Mouse (Mus musculus): ENCODE measurements around the gene Hey2. TPM values are rescaled to one million over a fixed set of nuclear protein-coding genes. Genes with fewer than 3 reads are reported as not detected.

Hey2 gene
- 3.5 and 3.7 TPM in 2 replicates for polyA plus RNA-seq (2015; fragmentation: Nextera tagmentation; extraction: Ambion mirVana)

DNA sequence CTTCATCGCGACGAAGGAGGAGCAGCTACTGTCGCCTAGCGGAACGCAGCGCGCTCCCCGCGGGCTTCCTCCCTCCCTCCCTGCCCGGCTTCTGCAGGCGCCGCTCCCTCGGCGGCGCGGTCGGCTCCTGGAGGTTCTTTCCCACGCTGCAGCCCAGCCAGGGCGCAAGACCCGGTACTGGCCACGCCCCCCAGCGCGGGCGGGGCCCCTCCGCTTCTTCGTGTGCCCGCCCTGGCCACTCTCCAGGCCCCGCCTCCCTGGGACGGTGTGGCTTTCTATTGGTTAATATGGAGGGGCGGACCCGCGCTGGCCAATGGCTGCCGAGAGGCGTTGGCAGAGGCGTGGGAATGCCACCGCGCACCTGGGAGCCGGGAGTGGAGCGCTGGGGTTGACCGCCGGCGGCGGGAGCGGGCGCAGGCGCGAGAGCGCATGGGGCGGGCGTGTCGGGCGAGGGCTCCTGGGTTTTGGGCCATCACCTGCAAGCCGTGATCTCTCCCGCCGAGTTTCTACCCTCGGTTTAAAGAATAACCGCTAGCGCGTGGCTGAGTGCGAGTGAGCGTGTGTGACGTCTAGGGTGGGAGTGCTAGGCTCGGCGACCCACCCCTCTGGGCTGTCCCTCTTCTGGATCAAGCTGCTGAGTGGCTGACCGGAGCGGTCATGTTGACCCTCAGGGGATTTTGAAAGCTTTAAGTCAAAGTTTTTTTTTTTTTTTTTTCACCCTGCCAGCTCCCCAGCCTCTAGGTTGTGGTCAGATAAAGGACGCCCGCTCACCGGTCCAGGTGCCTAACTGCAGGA, at the start of gene Hey2:
Gene Hey2, minus strand, starts transcription at position 159 of the 795 bp plus-strand sequence.
- Histone ChIP-seq H3K27ac (0 out of 2 replicates have a peak within 1 kb of the TSS, but pooled peaks have one; percentile 36), H3K9ac (peak within 1 kb of the TSS; percentile 42), H3K4me1 (peaks cover 25% of the 10 kb centered on the region), H3K4me2 (peak within 1 kb of the TSS; percentile 86), H3K36me3 (replicated peaks) (no peaks in the 10 kb centered on the region), H3K9me3 (no peaks in the 10 kb centered on the region), H3K27me3 (replicated peaks) (peaks cover 50% of the 10 kb centered on the region), H3K4me3 (peak within 1 kb of the TSS; percentile 61)
- peak; percentile 100 for ATAC-seq (replicated peaks)
- under 1% methylated on average over 68 of the region's 70 CpGs for WGBS

DNA sequence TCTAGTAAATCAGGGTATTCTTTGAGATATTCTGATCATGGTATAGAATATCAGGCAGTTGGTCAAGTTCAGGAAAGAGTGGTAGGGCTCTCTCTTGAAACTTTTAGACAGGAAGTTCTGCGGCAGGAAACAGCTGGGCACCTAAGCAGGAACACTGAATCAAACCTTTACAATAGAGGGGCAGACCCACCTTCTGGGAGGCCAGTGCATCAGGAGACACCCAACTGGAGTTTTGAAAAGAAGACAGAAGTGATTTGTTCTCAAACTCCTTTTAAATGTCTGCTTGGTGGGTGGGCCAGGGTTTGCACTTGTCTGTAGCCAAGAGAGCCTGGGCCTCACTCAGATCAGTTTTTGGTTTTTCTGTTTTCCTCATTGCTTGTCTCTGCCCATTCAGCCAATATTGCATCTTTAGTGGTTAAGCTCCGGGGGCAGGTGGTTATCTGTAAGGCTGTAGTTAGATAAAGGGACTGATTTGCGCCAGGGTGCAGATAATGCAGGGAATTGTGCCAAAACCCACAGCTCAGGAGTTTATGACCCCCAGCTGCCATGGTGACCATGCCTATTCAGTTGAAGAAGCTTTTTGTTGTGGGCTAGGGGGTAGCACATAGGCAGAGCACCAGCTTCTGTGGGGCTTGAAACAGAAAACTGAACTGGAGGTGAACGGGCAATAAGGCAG, 40.6 kb upstream of the Hey2 start:
- WGBS, result 33% methylated on average over 4 of the region's 4 CpGs
- H3K9me3 ChIP-seq, result no peaks in the 10 kb centered on the region
- H3K4me2 ChIP-seq, result no peak overlapping the region
- no peaks in the 10 kb centered on the region for H3K36me3 ChIP-seq (replicated peaks)
- no peaks in the 10 kb centered on the region for H3K27me3 ChIP-seq (replicated peaks)
- H3K9ac ChIP-seq, result no peak overlapping the region
- no peaks in the 10 kb centered on the region for H3K4me1 ChIP-seq
- no peak overlapping the region for H3K4me3 ChIP-seq
- ATAC-seq (replicated peaks), result 0 out of 2 replicates have a peak, but pooled peaks have one; percentile 30
- no peak overlapping the region for H3K27ac ChIP-seq

DNA sequence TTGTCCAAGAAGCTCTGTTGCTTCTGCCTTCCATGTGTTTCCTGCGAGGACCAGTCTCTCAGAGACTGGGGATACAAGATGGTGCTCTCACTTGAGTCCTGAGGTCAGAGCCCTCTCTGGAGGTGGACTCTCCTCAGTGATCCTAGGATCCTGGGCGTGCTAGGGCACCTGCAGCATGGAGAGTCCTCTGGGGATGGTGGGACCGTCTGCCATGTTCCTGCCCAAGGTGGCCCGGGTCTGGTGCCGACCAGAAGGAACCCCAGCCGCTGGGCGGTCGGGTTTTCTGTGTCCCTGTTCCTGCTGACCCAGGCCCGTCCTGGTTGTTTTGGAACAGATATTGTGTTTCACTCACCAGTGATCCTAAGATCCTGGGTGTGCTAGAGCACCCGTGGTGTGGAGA, 38.5 kb upstream of the Hey2 start:
- Histone ChIP-seq H3K36me3 (replicated peaks) (no peaks in the 10 kb centered on the region), H3K4me1 (no peaks in the 10 kb centered on the region), H3K9ac (no peak overlapping the region), H3K27me3 (replicated peaks) (no peaks in the 10 kb centered on the region), H3K4me3 (no peak overlapping the region), H3K9me3 (no peaks in the 10 kb centered on the region), H3K4me2 (no peak overlapping the region), H3K27ac (no peak overlapping the region)
- 93% methylated on average over 10 of the region's 10 CpGs for whole genome bisulfite sequencing
- ATAC-seq (replicated peaks), result no peak

DNA sequence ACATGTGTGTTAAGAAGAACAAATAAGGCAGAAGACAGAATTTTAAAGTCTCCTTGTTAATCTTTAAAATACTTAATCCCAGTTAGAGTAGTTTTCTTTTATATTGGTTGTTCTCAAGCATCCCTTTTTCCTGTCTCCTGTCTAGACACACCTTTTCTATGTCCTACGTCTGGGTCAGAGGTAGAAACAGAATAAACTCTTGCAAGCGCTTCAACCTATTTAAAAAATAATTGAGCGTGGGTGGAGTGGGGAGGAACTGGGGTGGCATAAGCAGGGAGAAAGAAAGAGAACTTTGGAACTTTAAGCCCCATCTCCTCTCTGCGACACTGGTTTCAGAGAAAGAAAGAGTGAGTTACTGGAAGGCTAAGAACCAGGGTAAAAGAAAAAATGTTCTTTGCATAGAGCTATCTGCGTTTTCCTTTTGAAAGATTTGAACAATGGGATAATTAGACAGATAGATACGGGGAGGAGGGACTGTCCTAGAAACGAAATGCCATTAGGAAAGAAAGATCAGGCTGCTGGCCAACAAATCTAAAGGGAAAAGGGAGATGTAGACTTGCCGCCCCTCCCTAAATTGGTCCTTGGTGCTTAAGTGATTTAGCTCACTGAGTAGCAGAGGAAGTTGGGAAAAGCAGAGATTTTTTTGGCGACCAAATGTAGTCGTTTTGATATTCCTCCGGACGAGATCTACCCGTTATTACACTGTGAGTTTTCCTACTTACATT, 2.7 kb upstream of the Hey2 start:
- no peak overlapping the region for H3K27ac ChIP-seq
- H3K9me3 ChIP-seq, result no peaks in the 10 kb centered on the region
- no peak overlapping the region for H3K4me3 ChIP-seq
- H3K4me2 ChIP-seq, result no peak overlapping the region
- WGBS, result 15% methylated on average over 13 of the region's 13 CpGs
- no peaks in the 10 kb centered on the region for H3K36me3 ChIP-seq (replicated peaks)
- H3K4me1 ChIP-seq, result peaks cover 25% of the 10 kb centered on the region
- H3K27me3 ChIP-seq (replicated peaks), result peaks cover 50% of the 10 kb centered on the region
- ATAC-seq (replicated peaks), result no peak
- no peak overlapping the region for H3K9ac ChIP-seq

DNA sequence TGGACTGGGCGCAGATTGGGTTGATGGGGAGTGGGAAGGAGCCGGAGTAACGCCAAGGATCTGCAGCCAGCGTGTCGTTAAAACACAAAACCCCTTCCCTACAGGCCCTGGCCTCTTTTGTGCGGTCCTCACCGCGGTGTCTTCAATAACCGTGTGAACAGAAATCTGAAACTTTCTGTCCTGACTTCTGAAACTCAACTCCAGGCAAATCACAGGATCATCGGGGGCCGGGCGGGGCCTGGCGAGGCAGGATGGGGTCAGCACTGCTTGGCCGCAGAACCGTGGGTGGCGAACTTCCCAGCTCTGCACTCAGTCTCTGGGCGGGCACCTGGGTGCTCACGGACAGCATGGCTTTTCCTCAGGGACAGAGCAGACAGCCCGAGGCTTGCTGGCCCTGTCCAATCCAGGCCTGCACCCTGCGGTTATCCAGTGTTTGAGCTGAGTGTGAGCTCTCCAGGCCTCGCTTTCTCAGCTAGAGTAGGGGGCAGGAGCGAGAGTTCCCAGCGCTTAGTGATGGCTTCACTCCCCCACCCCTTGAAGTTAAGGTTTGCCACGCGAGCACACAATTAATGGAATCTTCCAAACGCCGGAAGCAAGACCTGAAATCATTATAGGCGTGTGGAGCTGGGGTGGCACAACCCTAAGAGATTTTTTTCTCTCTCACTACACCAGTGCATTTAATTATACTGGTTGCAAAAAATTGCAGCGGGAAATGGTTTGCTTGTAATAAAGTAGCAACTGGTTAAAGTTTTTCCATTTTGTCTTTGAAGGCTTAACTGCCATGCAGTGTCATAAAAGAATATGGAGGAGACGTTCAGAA, 1.8 kb upstream of the Hey2 start:
- WGBS, result 3% methylated on average over 30 of the region's 30 CpGs
- H3K4me3 ChIP-seq, result peak overlapping the region; percentile 61
- no peak overlapping the region for H3K27ac ChIP-seq
- no peaks in the 10 kb centered on the region for H3K9me3 ChIP-seq
- peak overlapping the region; percentile 86 for H3K4me2 ChIP-seq
- no peak for ATAC-seq (replicated peaks)
- H3K36me3 ChIP-seq (replicated peaks), result no peaks in the 10 kb centered on the region
- H3K4me1 ChIP-seq, result peaks cover 25% of the 10 kb centered on the region
- H3K27me3 ChIP-seq (replicated peaks), result peaks cover 50% of the 10 kb centered on the region
- 0 out of 2 replicates have a peak overlapping the region, but pooled peaks have one; percentile 21 for H3K9ac ChIP-seq

DNA sequence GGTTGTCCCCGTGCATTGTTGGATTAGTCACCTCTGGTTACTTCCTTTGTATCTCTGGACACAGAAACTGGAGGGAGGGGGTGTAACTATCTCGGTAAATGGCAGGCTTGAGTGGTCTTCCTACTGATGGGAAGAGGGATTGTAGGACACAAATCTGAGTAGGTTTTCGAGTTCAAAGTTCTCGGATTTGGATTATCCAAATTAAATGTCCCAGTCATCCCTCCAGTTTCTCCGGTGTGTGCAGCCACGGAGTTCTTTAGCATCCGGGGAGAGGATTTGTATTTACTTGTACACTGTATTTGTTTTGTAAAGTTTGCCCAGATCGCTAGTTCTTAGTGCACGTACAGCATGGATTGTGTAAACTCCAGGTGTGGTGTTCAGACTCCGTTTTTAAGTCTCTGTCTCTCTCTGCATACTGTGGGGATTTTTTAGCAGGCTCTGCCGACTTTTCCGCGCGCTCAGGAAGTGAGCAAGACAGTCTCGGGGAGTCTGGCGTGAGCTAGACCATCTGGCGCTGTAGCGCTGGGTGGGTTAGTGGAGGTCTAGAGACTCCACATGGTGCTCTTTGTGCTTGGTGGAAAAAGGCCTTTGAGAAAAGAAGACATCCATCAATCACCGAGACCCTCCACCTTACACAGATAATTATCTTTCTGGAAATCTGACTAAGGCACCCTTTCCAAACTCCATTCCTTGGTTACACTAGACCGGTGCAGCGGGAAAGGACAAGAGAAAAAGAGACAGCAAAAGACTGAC, 1.0 kb upstream of the Hey2 start:
- H3K9ac ChIP-seq, result no peak overlapping the region; the same call in 1 of the 2 replicates
- WGBS, result 2% methylated on average over 21 of the region's 21 CpGs
- ATAC-seq (replicated peaks), result peak; percentile 25; the same call in 1 of the 2 replicates
- H3K4me2 ChIP-seq, result peak overlapping the region; percentile 86
- H3K4me1 ChIP-seq, result peaks cover 25% of the 10 kb centered on the region
- H3K27ac ChIP-seq, result no peak overlapping the region
- no peaks in the 10 kb centered on the region for H3K36me3 ChIP-seq (replicated peaks)
- peaks cover 50% of the 10 kb centered on the region for H3K27me3 ChIP-seq (replicated peaks)
- no peaks in the 10 kb centered on the region for H3K9me3 ChIP-seq
- H3K4me3 ChIP-seq, result peak overlapping the region; percentile 61

DNA sequence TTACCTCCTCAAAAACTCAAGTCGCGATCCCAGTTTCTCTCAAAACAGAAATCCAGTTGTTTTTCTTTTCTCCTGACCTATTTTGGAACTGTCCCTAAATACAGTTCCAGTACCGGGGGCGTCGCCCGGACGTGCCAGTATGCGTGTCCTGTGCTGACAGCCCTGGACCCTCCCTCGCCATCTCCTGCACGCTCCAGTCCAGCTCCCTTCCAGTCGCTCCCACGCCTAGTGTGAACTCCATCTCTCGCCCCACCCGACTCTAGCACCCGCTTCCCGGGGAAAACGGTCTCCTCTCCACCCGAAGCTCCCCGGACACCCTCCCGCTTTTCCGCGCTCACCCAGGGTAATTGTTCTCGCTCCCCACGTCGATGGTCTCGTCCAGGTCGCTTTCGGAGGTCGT, 373 bp downstream of the Hey2 start:
- Histone ChIP-seq H3K4me2 (peak overlapping the region; percentile 86), H3K36me3 (replicated peaks) (no peaks in the 10 kb centered on the region), H3K9me3 (no peaks in the 10 kb centered on the region), H3K27ac (0 out of 2 replicates have a peak overlapping the region, but pooled peaks have one; percentile 36), H3K27me3 (replicated peaks) (peaks cover 50% of the 10 kb centered on the region), H3K4me1 (peaks cover 25% of the 10 kb centered on the region), H3K4me3 (peak overlapping the region; percentile 61), H3K9ac (peak overlapping the region; percentile 42)
- ATAC-seq (replicated peaks), result peak; percentile 75
- WGBS, result under 1% methylated on average over 29 of the region's 29 CpGs

DNA sequence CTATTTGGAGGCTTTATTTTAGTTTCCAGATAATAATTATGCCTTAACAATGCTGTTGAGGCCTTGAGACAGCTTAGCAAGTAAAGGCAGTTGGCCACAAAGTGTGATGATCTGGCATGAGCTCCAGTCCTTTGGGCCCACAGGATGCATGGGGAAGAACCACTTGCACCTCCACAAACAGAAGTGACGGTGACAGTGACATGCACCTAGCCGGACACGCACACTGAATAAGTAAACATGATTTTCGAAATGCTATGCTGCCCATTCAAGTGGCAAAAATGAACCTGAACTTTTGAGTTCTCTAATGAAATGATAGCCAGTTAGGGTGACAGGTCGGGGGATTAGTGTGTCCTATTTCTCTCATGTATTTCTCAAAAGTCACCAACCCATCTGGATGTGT, 1.8 kb downstream of the Hey2 start:
- no peak for ATAC-seq (replicated peaks)
- 0 out of 2 replicates have a peak overlapping the region, but pooled peaks have one; percentile 7 for H3K4me3 ChIP-seq
- 77% methylated on average over 5 of the region's 5 CpGs for WGBS
- peaks cover 25% of the 10 kb centered on the region for H3K4me1 ChIP-seq
- H3K27ac ChIP-seq, result no peak overlapping the region
- no peak overlapping the region for H3K9ac ChIP-seq
- H3K27me3 ChIP-seq (replicated peaks), result peaks cover 36% of the 10 kb centered on the region
- H3K4me2 ChIP-seq, result peak overlapping the region; percentile 86; the same call in 1 of the 2 replicates
- H3K36me3 ChIP-seq (replicated peaks), result no peaks in the 10 kb centered on the region
- H3K9me3 ChIP-seq, result no peaks in the 10 kb centered on the region

DNA sequence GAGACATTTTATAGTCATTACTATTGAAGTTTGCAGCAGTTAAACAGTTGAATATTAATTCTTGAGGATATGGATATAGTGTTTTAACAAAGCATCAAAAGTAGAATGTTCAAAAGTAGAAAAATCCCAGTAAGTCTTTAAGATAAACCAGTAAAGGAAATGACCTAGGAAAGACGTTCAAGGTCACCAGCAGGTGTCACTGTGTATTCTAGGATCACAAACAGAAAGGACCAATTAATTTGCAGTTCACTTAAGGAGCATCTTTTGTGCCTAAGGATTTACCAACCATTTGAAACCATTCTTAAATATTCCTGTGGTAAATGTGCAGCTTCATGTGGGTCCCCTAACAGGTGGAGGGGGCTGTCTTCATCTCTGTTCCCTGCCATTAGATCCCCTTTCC, 4.4 kb downstream of the Hey2 start:
- H3K9ac ChIP-seq, result no peak overlapping the region
- H3K36me3 ChIP-seq (replicated peaks), result no peaks in the 10 kb centered on the region
- peaks cover 9% of the 10 kb centered on the region for H3K27me3 ChIP-seq (replicated peaks)
- H3K4me3 ChIP-seq, result no peak overlapping the region
- no peaks in the 10 kb centered on the region for H3K9me3 ChIP-seq
- no peak for ATAC-seq (replicated peaks)
- H3K27ac ChIP-seq, result no peak overlapping the region
- 6% methylated on average over 1 of the region's 1 CpGs for WGBS
- H3K4me2 ChIP-seq, result no peak overlapping the region
- peaks cover 8% of the 10 kb centered on the region for H3K4me1 ChIP-seq

DNA sequence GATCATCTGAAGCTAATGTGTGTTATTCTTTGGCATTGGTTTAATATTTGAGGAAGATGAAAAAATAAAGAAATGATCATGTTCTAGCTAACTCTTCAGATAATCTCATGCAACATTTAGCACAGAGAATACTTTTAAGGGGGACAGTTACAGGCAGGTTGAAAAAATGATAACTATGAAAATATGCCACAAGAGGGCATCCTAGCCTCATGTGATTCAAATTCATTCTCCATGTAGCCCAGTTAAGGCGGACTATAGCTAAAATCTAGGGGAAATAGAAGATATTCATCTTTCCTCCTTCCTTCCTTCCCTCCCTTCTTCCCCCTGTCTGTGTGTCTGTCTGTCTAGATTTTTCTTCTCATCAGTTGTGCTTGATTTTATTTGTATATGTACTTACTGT, 17.6 kb downstream of the Hey2 start:
- H3K4me2 ChIP-seq, result no peak overlapping the region
- 6% methylated on average over 1 of the region's 1 CpGs for WGBS
- no peaks in the 10 kb centered on the region for H3K27me3 ChIP-seq (replicated peaks)
- H3K9me3 ChIP-seq, result no peaks in the 10 kb centered on the region
- no peak overlapping the region for H3K27ac ChIP-seq
- ATAC-seq (replicated peaks), result peak; percentile 88
- no peak overlapping the region for H3K9ac ChIP-seq
- H3K36me3 ChIP-seq (replicated peaks), result no peaks in the 10 kb centered on the region
- H3K4me1 ChIP-seq, result no peaks in the 10 kb centered on the region
- H3K4me3 ChIP-seq, result no peak overlapping the region

DNA sequence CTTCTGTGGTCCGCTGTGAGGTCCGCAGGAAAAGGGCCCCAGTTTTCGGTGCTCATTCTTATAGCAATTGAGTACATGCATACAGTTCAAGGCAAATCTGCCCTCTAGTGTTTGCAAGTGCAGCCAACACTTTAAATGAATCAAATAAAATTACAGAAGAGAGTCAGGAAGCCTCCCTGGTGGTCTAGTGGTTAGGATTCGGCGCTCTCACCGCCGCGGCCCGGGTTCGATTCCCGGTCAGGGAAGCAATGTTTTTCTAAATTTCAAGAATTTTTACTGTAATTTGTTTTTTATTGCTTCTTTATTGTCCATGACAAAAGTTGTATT, 31.7 kb downstream of the Hey2 start:
- WGBS, result 8% methylated on average over 11 of the region's 11 CpGs
- ATAC-seq (replicated peaks), result peak; percentile 99
- peak overlapping the region; percentile 48 for H3K9ac ChIP-seq
- H3K4me2 ChIP-seq, result peak overlapping the region; percentile 45
- no peaks in the 10 kb centered on the region for H3K4me1 ChIP-seq
- peak overlapping the region; percentile 45 for H3K4me3 ChIP-seq
- no peaks in the 10 kb centered on the region for H3K36me3 ChIP-seq (replicated peaks)
- H3K27ac ChIP-seq, result peak overlapping the region; percentile 70
- no peaks in the 10 kb centered on the region for H3K27me3 ChIP-seq (replicated peaks)
- no peaks in the 10 kb centered on the region for H3K9me3 ChIP-seq
